8 mouse cellular contexts compared by ENCODE assay signal in genomic region chr11:58979183-58979582, GRCm38 (mm10). TPM values are rescaled to one million over a fixed set of nuclear protein-coding genes. Genes with fewer than 3 reads are reported as not detected.
DNase-seq lines count a peak whose midpoint lies in the region; ATAC-seq and TF ChIP-seq lines count a peak whose summit lies in the region.

No protein-coding gene starts in this region.

- no peak for TF ChIP-seq RAD21 in MEL (IDR thresholded peaks at IDR 0.05; ENCODE audit: low read depth, low read length)

- ATAC-seq in heart, embryonic 16.5 days (replicated peaks; ENCODE audit: extremely low read depth, insufficient read depth, low FRiP score), result no peak
- no peak for ATAC-seq in hindbrain, embryonic 12.5 days (ENCODE audit: low FRiP score)
- no peak for ATAC-seq in midbrain, embryonic 12.5 days (ENCODE audit: low FRiP score, low read depth)

- H3K9ac ChIP-seq in heart, embryonic 16.5 days (ENCODE audit: low read length), result peak overlapping the region; percentile 94
- H3K9ac ChIP-seq in MEL (ENCODE audit: control insufficient read depth, low read depth, low read length, poor library complexity, severe bottlenecking), result peak overlapping the region; percentile 81
- H3K9ac ChIP-seq in hindbrain, embryonic 12.5 days, result peak overlapping the region; percentile 77
- H3K9ac ChIP-seq in midbrain, embryonic 12.5 days (replicated peaks), result peak overlapping the region; percentile 97

- peaks cover 18% of the 10 kb centered on the region for H3K36me3 ChIP-seq in heart, embryonic 16.5 days (ENCODE audit: control insufficient read depth, insufficient read depth)
- peaks cover 7 to 20% of the 10 kb centered on the region in 2 experiments; a peak in 3 of 4 replicates for H3K36me3 ChIP-seq in MEL (ENCODE audit: control insufficient read depth in 1 of 2, insufficient read depth in 2 of 2, low read length in 2 of 2)
- H3K36me3 ChIP-seq in hindbrain, embryonic 12.5 days, result peaks cover 24% of the 10 kb centered on the region
- peaks cover 29% of the 10 kb centered on the region for H3K36me3 ChIP-seq in midbrain, embryonic 12.5 days

- peak overlapping the region; percentile 99 for H3K4me2 ChIP-seq in heart, embryonic 16.5 days (ENCODE audit: low read depth, low read length)
- H3K4me2 ChIP-seq in hindbrain, embryonic 12.5 days (replicated peaks), result peak overlapping the region; percentile 97
- peak overlapping the region; percentile 95 for H3K4me2 ChIP-seq in midbrain, embryonic 12.5 days (replicated peaks)

- H3K79me2 ChIP-seq in MEL (ENCODE audit: control insufficient read depth, insufficient read depth, low read length, poor library complexity), result peaks cover 53% of the 10 kb centered on the region

- peaks cover 53% of the 10 kb centered on the region for H3K4me1 ChIP-seq in heart, embryonic 16.5 days (ENCODE audit: control insufficient read depth, insufficient read depth, low read length)
- H3K4me1 ChIP-seq in MEL (ENCODE audit: control insufficient read depth in 1 of 2, insufficient read depth in 2 of 2, low read length in 2 of 2), result peaks cover 15 to 18% of the 10 kb centered on the region in 2 experiments
- H3K4me1 ChIP-seq in hindbrain, embryonic 12.5 days, result peaks cover 42% of the 10 kb centered on the region
- H3K4me1 ChIP-seq in midbrain, embryonic 12.5 days, result peaks cover 41% of the 10 kb centered on the region

- TF ChIP-seq EP300 in MEL (IDR thresholded peaks at IDR 0.05; ENCODE audit: low read depth in 1 of 2, low read length in 2 of 2), result no peak

- H3K27me3 ChIP-seq in heart, embryonic 16.5 days (ENCODE audit: control insufficient read depth, insufficient read depth, low read length), result no peaks in the 10 kb centered on the region
- no peaks in the 10 kb centered on the region for H3K27me3 ChIP-seq in MEL (ENCODE audit: control insufficient read depth in 1 of 2, insufficient read depth in 2 of 2, low read length in 2 of 2)
- no peaks in the 10 kb centered on the region for H3K27me3 ChIP-seq in hindbrain, embryonic 12.5 days
- no peaks in the 10 kb centered on the region for H3K27me3 ChIP-seq in midbrain, embryonic 12.5 days

- TF ChIP-seq POLR2A in MEL (IDR thresholded peaks at IDR 0.05; ENCODE audit: control insufficient read depth in 1 of 2, insufficient read depth in 1 of 2, low read depth in 1 of 2, low read length in 2 of 2, poor library complexity in 1 of 2), result no peak

- WGBS in heart, embryonic 16.5 days, result 46% methylated on average over 3 of the region's 3 CpGs
- 85% methylated on average over 3 of the region's 3 CpGs for WGBS in hindbrain, embryonic 12.5 days
- 88% methylated on average over 3 of the region's 3 CpGs for WGBS in midbrain, embryonic 12.5 days

- peak overlapping the region; percentile 77 for H3K27ac ChIP-seq in heart, embryonic 16.5 days (ENCODE audit: low read length)
- no peak overlapping the region for H3K27ac ChIP-seq in MEL (ENCODE audit: control insufficient read depth, low read depth, low read length)
- no peak overlapping the region for H3K27ac ChIP-seq in hindbrain, embryonic 12.5 days
- H3K27ac ChIP-seq in midbrain, embryonic 12.5 days (replicated peaks), result no peak overlapping the region

- no peaks in the 10 kb centered on the region for H3K9me3 ChIP-seq in heart, embryonic 16.5 days (replicated peaks; ENCODE audit: control insufficient read depth, low read length)
- H3K9me3 ChIP-seq in MEL (replicated peaks; ENCODE audit: insufficient read depth, low read length), result no peaks in the 10 kb centered on the region
- H3K9me3 ChIP-seq in hindbrain, embryonic 12.5 days (replicated peaks), result no peaks in the 10 kb centered on the region
- H3K9me3 ChIP-seq in midbrain, embryonic 12.5 days, result no peaks in the 10 kb centered on the region

- H3K4me3 ChIP-seq in heart, embryonic 16.5 days (ENCODE audit: low read length), result peak overlapping the region; percentile 79
- H3K4me3 ChIP-seq in MEL (ENCODE audit: control insufficient read depth in 1 of 2, insufficient read depth in 1 of 2, low read depth in 2 of 2, low read length in 2 of 2), result peak overlapping the region; percentile 88 to 97
- peak overlapping the region; percentile 72 for H3K4me3 ChIP-seq in hindbrain, embryonic 12.5 days
- peak overlapping the region; percentile 95 for H3K4me3 ChIP-seq in midbrain, embryonic 12.5 days

- TF ChIP-seq CTCF in MEL (IDR thresholded peaks at IDR 0.05 in 2 of 3, conservative IDR thresholded peaks at IDR 0.05 in 1 of 3; ENCODE audit: control insufficient read depth in 1 of 3, insufficient read depth in 1 of 3, low read depth in 2 of 3, low read length in 3 of 3, poor library complexity in 1 of 3, severe bottlenecking in 1 of 3), result no peak

- no peak for DNase-seq in heart, adult 8-10 months (ENCODE audit: low spot score)
- no peak for DNase-seq in MEL (ENCODE audit: low read depth, low spot score)
- no peak for DNase-seq in layer of hippocampus, adult 9-10 months (ENCODE audit: low spot score)
- DNase-seq in cerebellum, adult 11-12 months, result no peak
- DNase-seq in retina, postnatal 1 day, result no peak

TF ChIP-seq in MEL, 35 proteins besides CTCF, POLR2A, EP300 and RAD21 (continues in another document):
- TF ChIP-seq USF2 (IDR thresholded peaks at IDR 0.05; ENCODE audit: borderline replicate concordance in 1 of 2, insufficient read depth in 1 of 2, low read depth in 1 of 2, low read length in 2 of 2), result no peak
- TF ChIP-seq POLR2AphosphoS2 (IDR thresholded peaks at IDR 0.05; ENCODE audit: low read length), result no peak
- no peak for TF ChIP-seq MAFK (IDR thresholded peaks at IDR 0.05; ENCODE audit: borderline replicate concordance, low read depth, low read length)
- TF ChIP-seq ETS1 (IDR thresholded peaks at IDR 0.05; ENCODE audit: low read depth, low read length), result no peak
- no peak for TF ChIP-seq ELF1 (IDR thresholded peaks at IDR 0.05; ENCODE audit: low read depth, low read length)
- TF ChIP-seq ZMIZ1 (IDR thresholded peaks at IDR 0.05; ENCODE audit: low read depth, low read length), result no peak
- TF ChIP-seq E2F4 (IDR thresholded peaks at IDR 0.05; ENCODE audit: borderline replicate concordance, low read depth, low read length), result no peak
- TF ChIP-seq CHD2 (IDR thresholded peaks at IDR 0.05; ENCODE audit: low read length), result no peak
- no peak for TF ChIP-seq MEF2A (IDR thresholded peaks at IDR 0.05; ENCODE audit: extremely low read depth, insufficient replicate concordance, low read depth, low read length, poor library complexity, severe bottlenecking)
- TF ChIP-seq CHD1 (IDR thresholded peaks at IDR 0.05; ENCODE audit: low read depth, low read length), result no peak
- no peak for TF ChIP-seq HCFC1 (IDR thresholded peaks at IDR 0.05; ENCODE audit: low read depth, low read length)
- TF ChIP-seq NRF1 (IDR thresholded peaks at IDR 0.05; ENCODE audit: insufficient read depth, low read depth, low read length, poor library complexity, severe bottlenecking), result no peak

RNA-seq across cellular contexts. Expression of gene Trim11, which starts 1.3 kb away (rescaled TPM):
- 37.1 and 40.3 TPM in 2 replicates for polyA plus RNA-seq in heart, embryonic 16.5 days (2015; fragmentation: Nextera tagmentation; extraction: Ambion mirVana)
- total RNA-seq in heart, adult 8-10 months (2022), result 10 to 100 TPM; 14.7 to 18.9 (median 16.5) TPM
- 22.9 and 27.0 TPM in 2 replicates for total RNA-seq in MEL (2012; rRNA removed)
- polyA plus RNA-seq in MEL (2012; ENCODE audit: insufficient read depth in 1 of 2, insufficient read length in 2 of 2, low read depth in 1 of 2, low replicate concordance in 2 of 2, missing spikeins in 1 of 2), result 10 to 100 TPM in 1 of 2 experiments, not detected in 1; 24.8 TPM
- 19.3 and 19.5 TPM in 2 replicates for polyA plus RNA-seq in hindbrain, embryonic 12.5 days (2016; fragmentation: Nextera tagmentation; extraction: Ambion mirVana)
- polyA plus RNA-seq in midbrain, embryonic 12.5 days (2016; fragmentation: Nextera tagmentation; extraction: Ambion mirVana), result 19.9 and 20.5 TPM in 2 replicates

RNA-seq across cellular contexts. Expression of gene Hist3h2a, which starts 24.7 kb away (rescaled TPM):
- 33.9 and 35.2 TPM in 2 replicates for polyA plus RNA-seq in heart, embryonic 16.5 days (2015; fragmentation: Nextera tagmentation; extraction: Ambion mirVana)
- total RNA-seq in heart, adult 8-10 months (2022), result 10 to 100 TPM; 10.5 to 17.8 (median 16.0) TPM
- 184 and 300 TPM in 2 replicates for total RNA-seq in MEL (2012; rRNA removed)
- under 1 TPM in 1 of 2 experiments, not detected in 1; 0.42 TPM for polyA plus RNA-seq in MEL (2012; ENCODE audit: insufficient read depth in 1 of 2, insufficient read length in 2 of 2, low read depth in 1 of 2, low replicate concordance in 2 of 2, missing spikeins in 1 of 2)
- polyA plus RNA-seq in hindbrain, embryonic 12.5 days (2016; fragmentation: Nextera tagmentation; extraction: Ambion mirVana), result 90.1 and 95.9 TPM in 2 replicates
- 87.2 and 87.5 TPM in 2 replicates for polyA plus RNA-seq in midbrain, embryonic 12.5 days (2016; fragmentation: Nextera tagmentation; extraction: Ambion mirVana)

RNA-seq across cellular contexts. Expression of gene Trim17, which starts 24.7 kb away (rescaled TPM):
- polyA plus RNA-seq in heart, embryonic 16.5 days (2015; fragmentation: Nextera tagmentation; extraction: Ambion mirVana), result 0.26 and 0.39 TPM in 2 replicates
- under 1 TPM in 3 of 4 experiments, not detected in 1; 0.06 to 0.20 (median 0.08) TPM for total RNA-seq in heart, adult 8-10 months (2022)
- 0.50 and 0.52 TPM in 2 replicates for total RNA-seq in MEL (2012; rRNA removed)
- under 1 TPM in 1 of 2 experiments, not detected in 1; 0.82 TPM for polyA plus RNA-seq in MEL (2012; ENCODE audit: insufficient read depth in 1 of 2, insufficient read length in 2 of 2, low read depth in 1 of 2, low replicate concordance in 2 of 2, missing spikeins in 1 of 2)
- polyA plus RNA-seq in hindbrain, embryonic 12.5 days (2016; fragmentation: Nextera tagmentation; extraction: Ambion mirVana), result 1.2 and 1.5 TPM in 2 replicates
- 0.64 and 0.86 TPM in 2 replicates for polyA plus RNA-seq in midbrain, embryonic 12.5 days (2016; fragmentation: Nextera tagmentation; extraction: Ambion mirVana)

RNA-seq across cellular contexts. Expression of gene Hist3h2ba, which starts 30.5 kb away (rescaled TPM):
- 21.8 and 27.5 TPM in 2 replicates for polyA plus RNA-seq in heart, embryonic 16.5 days (2015; fragmentation: Nextera tagmentation; extraction: Ambion mirVana)
- total RNA-seq in heart, adult 8-10 months (2022), result 1 to 10 TPM in 3 of 4 experiments, not detected in 1; 1.3 to 1.4 (median 1.3) TPM
- 48.2 and 147 TPM in 2 replicates for total RNA-seq in MEL (2012; rRNA removed)
- polyA plus RNA-seq in MEL (2012; ENCODE audit: insufficient read depth in 1 of 2, insufficient read length in 2 of 2, low read depth in 1 of 2, low replicate concordance in 2 of 2, missing spikeins in 1 of 2), result under 1 TPM in 1 of 2 experiments, not detected in 1; 0.21 TPM
- 149 and 154 TPM in 2 replicates for polyA plus RNA-seq in hindbrain, embryonic 12.5 days (2016; fragmentation: Nextera tagmentation; extraction: Ambion mirVana)
- 177 and 223 TPM in 2 replicates for polyA plus RNA-seq in midbrain, embryonic 12.5 days (2016; fragmentation: Nextera tagmentation; extraction: Ambion mirVana)

RNA-seq across cellular contexts. Expression of gene Rnf187, which starts 40.5 kb away (rescaled TPM):
- 172 and 176 TPM in 2 replicates for polyA plus RNA-seq in heart, embryonic 16.5 days (2015; fragmentation: Nextera tagmentation; extraction: Ambion mirVana)
- total RNA-seq in heart, adult 8-10 months (2022), result 100 to 1,000 TPM; 165 to 184 (median 175) TPM
- 282 and 337 TPM in 2 replicates for total RNA-seq in MEL (2012; rRNA removed)
- polyA plus RNA-seq in MEL (2012; ENCODE audit: insufficient read depth in 1 of 2, insufficient read length in 2 of 2, low read depth in 1 of 2, low replicate concordance in 2 of 2, missing spikeins in 1 of 2), result 1,000 to 10,000 TPM in 1 of 2 experiments, 100 to 1,000 TPM in 1; 280 to 3,830 TPM
- polyA plus RNA-seq in hindbrain, embryonic 12.5 days (2016; fragmentation: Nextera tagmentation; extraction: Ambion mirVana), result 498 and 513 TPM in 2 replicates
- polyA plus RNA-seq in midbrain, embryonic 12.5 days (2016; fragmentation: Nextera tagmentation; extraction: Ambion mirVana), result 437 and 465 TPM in 2 replicates

Comparison
In these comparisons a context has a peak if more than half of its experiments do, and no peak if none do; other contexts are left out.
1. RNA of gene Hist3h2a, which starts 24.7 kb away (polyA plus RNA-seq): 90.1 to 95.9 TPM in hindbrain, embryonic 12.5 days, 87.2 to 87.5 TPM in midbrain, embryonic 12.5 days and 33.9 to 35.2 TPM in heart, embryonic 16.5 days; 0.42 TPM in MEL; every median in the first group is over 10 times any median in the second.
2. Peak in every context shown above with its lines, with median percentiles within 50 percentile points of each other: H3K4me2 ChIP-seq, H3K4me3 ChIP-seq and H3K9ac ChIP-seq.